Mouse (Mus musculus) hindbrain, postnatal 0 days (tissue): ENCODE measurements around the gene Ssr2. TPM values are rescaled to one million over a fixed set of nuclear protein-coding genes. Genes with fewer than 3 reads are reported as not detected.

ENCODE experiments used
- ATAC-seq: fragments of 200-750 bp; cut with Nextera tagmentation; 2 replicates; pipeline ENCODE4 v1.8.0; 2017; ENCODE audit warnings: mild to moderate bottlenecking, moderate TSS enrichment, moderate library complexity
- DNase-seq: peaks from one replicate; pipeline ENCODE4 v3.0.0-alpha.2; 2015; ENCODE audit warnings: low spot score
- H3K27ac ChIP-seq: fragments of 300-500 bp; sonication (generic); 2 replicates; pipeline ENCODE4 v1.5.1; 2014; ENCODE audit warnings: mild to moderate bottlenecking
- H3K27me3 ChIP-seq: fragments of 300-500 bp; sonication (generic); 2 replicates; pipeline ENCODE4 v1.6.1; 2014; ENCODE audit warnings: low read length, mixed read lengths; ENCODE audit not compliant: insufficient read depth
- H3K36me3 ChIP-seq: fragments of 300-500 bp; sonication (generic); 2 replicates; pipeline ENCODE4 v1.6.1; 2014; ENCODE audit warnings: low read length, mixed read lengths; ENCODE audit not compliant: insufficient read depth
- H3K4me1 ChIP-seq: fragments of 300-500 bp; sonication (generic); 2 replicates; pipeline ENCODE4 v1.6.1; 2014; ENCODE audit warnings: antibody characterized with exemption, low read length, mixed read lengths; ENCODE audit not compliant: insufficient read depth
- H3K4me2 ChIP-seq: fragments of 300-500 bp; sonication (generic); 2 replicates; pipeline ENCODE4 v1.6.1; 2014; ENCODE audit warnings: low read depth, mild to moderate bottlenecking, low read length, moderate library complexity, mixed read lengths
- H3K4me3 ChIP-seq: fragments of 300-500 bp; sonication (generic); 2 replicates; pipeline ENCODE4 v1.5.1; 2014; ENCODE audit warnings: low read length
- H3K9ac ChIP-seq: fragments of 300-500 bp; sonication (generic); replicated peaks from 2 replicates; pipeline ENCODE4 v1.6.1; 2014; ENCODE audit warnings: mild to moderate bottlenecking, low read length, moderate library complexity, mixed read lengths
- H3K9me3 ChIP-seq: fragments of 300-500 bp; sonication (generic); 2 replicates; pipeline ENCODE4 v1.6.1; 2016; ENCODE audit warnings: low read length, mixed read lengths
- CTCF ChIP-seq: IDR thresholded peaks from 2 replicates; pipeline ENCODE4 v1.5.1; 2016; ENCODE audit warnings: antibody characterized with exemption, control low read depth, low read depth
- WGBS: fragments of 180-500 bp; shearing (Covaris S2); extraction: QIAGEN DNeasy Blood & Tissue Kit; methylation state at CpG from one replicate; pipeline ENCODE4 v1.1.7; 2014; 5-methylcytosine and 5-hydroxymethylcytosine counted together
- polyA plus RNA-seq: library from polyadenylated mRNA; unstranded; fragments of >200 nt; fragmentation: Nextera tagmentation; extraction: Ambion mirVana; gene quantifications from 2 replicates; pipeline ENCODE4 v1.2.1, GENCODE M21; 2015
- total RNA-seq: library from RNA; depleted of rRNA; stranded (reverse); fragments of >200 nt; gene quantifications from 2 replicates; pipeline ENCODE4 v1.2.3, GENCODE M21; 2014

Ssr2 gene
- total and polyA plus RNA-seq, 2 experiments from 2014 or later = 210 to 307 TPM

DNA sequence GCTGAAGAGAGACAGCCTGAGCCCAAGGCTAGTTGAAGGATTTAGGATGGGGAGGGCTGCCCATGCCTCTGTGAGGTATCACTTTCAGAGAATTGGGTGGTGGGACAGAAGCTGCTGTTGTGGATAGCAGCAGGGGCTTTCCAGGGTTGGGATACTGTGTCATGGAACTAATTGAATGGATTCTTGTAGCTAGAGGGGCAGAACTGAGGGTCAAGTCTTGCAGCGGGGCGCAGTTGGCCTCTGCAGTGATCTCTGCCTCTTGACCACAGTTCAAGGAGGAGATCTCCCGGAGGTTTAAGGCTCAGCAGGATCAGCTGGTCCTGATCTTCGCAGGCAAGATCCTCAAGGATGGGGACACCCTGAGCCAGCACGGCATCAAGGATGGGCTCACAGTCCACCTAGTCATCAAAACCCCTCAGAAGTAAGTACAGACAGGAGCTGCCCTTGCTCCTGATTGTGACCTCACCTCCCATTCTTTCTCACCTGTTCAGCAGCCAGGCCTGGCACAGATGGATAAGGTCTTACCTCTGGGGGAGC lies 20.5 kb upstream of the Ssr2 start:
- Histone ChIP-seq H3K27me3 (no peaks in the 10 kb centered on the region), H3K4me1 (0 out of 2 replicates have a peak, but pooled peaks cover 5% of the 10 kb centered on the region), H3K9me3 (no peaks in the 10 kb centered on the region), H3K4me2 (peak overlapping the region; percentile 91; the same call in 1 of the 2 replicates), H3K4me3 (no peak overlapping the region), H3K9ac (peak overlapping the region; percentile 96; the same call in 1 of the 2 replicates), H3K27ac (peak overlapping the region; percentile 43; the same call in 1 of the 2 replicates), H3K36me3 (peaks cover 38% of the 10 kb centered on the region)
- ATAC-seq (no peak), DNase-seq (no peak)
- no peak for TF ChIP-seq CTCF
- 82% methylated on average over 5 of the region's 5 CpGs for WGBS

DNA sequence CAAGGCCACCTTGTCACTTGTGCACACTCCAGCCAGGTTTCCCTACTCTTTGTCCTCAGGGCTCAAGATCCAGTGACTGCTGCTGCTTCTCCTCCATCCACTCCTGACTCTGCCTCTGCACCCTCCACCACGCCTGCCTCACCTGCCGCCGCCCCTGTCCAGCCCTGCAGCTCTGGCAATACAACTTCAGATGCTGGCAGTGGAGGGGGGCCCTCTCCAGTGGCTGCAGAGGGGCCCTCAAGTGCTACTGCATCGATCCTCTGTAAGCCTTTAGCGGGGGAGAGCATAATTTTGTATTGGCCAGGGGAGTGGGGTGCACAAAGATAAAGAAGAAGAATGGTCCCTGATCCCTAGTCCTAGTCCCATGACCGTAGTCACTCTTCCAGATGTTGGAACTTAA lies 19.9 kb upstream of the Ssr2 start:
- ATAC-seq = no peak
- Histone ChIP-seq H3K27me3 (no peaks in the 10 kb centered on the region), H3K4me3 (no peak overlapping the region), H3K36me3 (peaks cover 44% of the 10 kb centered on the region), H3K4me2 (no peak overlapping the region), H3K4me1 (0 out of 2 replicates have a peak, but pooled peaks cover 5% of the 10 kb centered on the region), H3K9me3 (no peaks in the 10 kb centered on the region), H3K27ac (no peak overlapping the region), H3K9ac (no peak overlapping the region)
- TF ChIP-seq CTCF = no peak
- 97% methylated on average over 6 of the region's 6 CpGs for WGBS
- DNase-seq = no peak

DNA sequence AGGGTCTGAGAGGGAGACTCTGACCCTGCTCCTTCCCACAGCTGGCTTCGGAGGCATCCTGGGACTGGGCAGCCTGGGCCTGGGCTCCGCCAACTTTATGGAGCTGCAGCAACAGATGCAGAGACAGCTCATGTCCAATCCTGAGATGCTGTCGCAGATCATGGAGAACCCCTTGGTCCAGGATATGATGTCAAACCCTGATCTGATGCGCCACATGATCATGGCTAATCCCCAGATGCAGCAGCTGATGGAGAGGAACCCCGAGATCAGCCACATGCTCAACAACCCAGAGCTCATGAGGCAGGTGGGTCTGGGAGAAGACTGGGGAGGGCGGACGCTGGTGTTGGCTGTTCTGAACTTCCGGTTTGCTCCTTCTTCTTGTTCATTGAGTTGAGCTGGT lies 19.1 kb upstream of the Ssr2 start:
- H3K9ac ChIP-seq = no peak overlapping the region
- H3K4me2 ChIP-seq = no peak overlapping the region

DNA sequence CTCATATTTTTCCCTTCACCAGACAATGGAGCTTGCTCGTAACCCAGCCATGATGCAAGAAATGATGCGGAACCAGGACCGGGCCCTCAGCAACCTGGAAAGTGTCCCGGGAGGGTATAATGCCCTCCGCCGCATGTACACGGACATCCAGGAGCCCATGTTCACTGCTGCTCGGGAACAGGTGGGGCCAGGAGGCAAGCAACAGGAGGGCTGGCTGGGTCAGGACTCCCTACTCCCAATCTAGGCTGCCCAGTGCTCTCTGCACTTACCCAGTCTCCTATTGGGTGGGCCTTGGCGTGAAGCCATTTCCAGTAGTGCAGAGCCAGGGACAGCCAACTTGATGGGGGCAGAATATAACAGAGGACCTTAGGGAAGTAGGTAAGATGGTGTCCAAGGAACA lies 16.1 kb upstream of the Ssr2 start:
- H3K4me1 ChIP-seq = 0 out of 2 replicates have a peak, but pooled peaks cover 5% of the 10 kb centered on the region
- no peaks in the 10 kb centered on the region for H3K9me3 ChIP-seq
- no peak overlapping the region for H3K27ac ChIP-seq
- peaks cover 66% of the 10 kb centered on the region for H3K36me3 ChIP-seq
- WGBS = 92% methylated on average over 9 of the region's 9 CpGs
- TF ChIP-seq CTCF = no peak
- DNase-seq (no peak), ATAC-seq (no peak)
- no peak overlapping the region for H3K9ac ChIP-seq
- H3K4me2 ChIP-seq = no peak overlapping the region
- no peaks in the 10 kb centered on the region for H3K27me3 ChIP-seq
- H3K4me3 ChIP-seq = no peak overlapping the region

More for the DNA sequence above, 19.1 kb upstream of the Ssr2 start:
- H3K9me3 ChIP-seq = no peaks in the 10 kb centered on the region
- 97% methylated on average over 8 of the region's 8 CpGs for WGBS
- ATAC-seq = no peak
- H3K4me1 ChIP-seq = 0 out of 2 replicates have a peak, but pooled peaks cover 5% of the 10 kb centered on the region
- no peak overlapping the region for H3K4me3 ChIP-seq
- no peaks in the 10 kb centered on the region for H3K27me3 ChIP-seq
- no peak for TF ChIP-seq CTCF
- no peak overlapping the region for H3K27ac ChIP-seq
- peaks cover 49% of the 10 kb centered on the region for H3K36me3 ChIP-seq
- DNase-seq = no peak

DNA sequence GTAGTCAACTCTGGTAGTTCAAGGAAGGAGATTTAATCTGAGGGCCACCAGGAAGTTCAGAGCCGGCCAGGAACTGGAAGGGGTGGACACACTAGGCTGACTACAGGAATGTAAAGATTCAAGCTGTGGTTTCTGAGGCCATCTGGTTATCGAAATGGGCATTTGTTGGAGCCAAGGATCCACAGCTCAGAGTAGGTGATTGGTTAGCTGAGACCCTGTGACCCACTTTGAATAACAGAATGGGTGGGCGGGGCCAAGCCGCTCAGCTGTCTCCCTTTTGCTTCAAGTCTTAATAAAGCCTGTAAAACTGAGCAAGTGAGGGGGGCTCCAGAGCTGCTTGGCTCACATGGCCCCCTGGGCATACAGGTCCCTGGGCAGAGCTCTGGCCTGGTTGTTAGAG lies 13.7 kb upstream of the Ssr2 start:
- DNase-seq = peak; percentile 34
- Histone ChIP-seq H3K4me3 (no peak overlapping the region), H3K27ac (no peak overlapping the region), H3K27me3 (no peaks in the 10 kb centered on the region), H3K4me2 (no peak overlapping the region), H3K4me1 (no peaks in the 10 kb centered on the region), H3K9ac (no peak overlapping the region), H3K9me3 (no peaks in the 10 kb centered on the region), H3K36me3 (peaks cover 76% of the 10 kb centered on the region)
- 63% methylated on average over 4 of the region's 4 CpGs for WGBS
- TF ChIP-seq CTCF = no peak
- ATAC-seq = peak; percentile 50; the same call in 1 of the 2 replicates

DNA sequence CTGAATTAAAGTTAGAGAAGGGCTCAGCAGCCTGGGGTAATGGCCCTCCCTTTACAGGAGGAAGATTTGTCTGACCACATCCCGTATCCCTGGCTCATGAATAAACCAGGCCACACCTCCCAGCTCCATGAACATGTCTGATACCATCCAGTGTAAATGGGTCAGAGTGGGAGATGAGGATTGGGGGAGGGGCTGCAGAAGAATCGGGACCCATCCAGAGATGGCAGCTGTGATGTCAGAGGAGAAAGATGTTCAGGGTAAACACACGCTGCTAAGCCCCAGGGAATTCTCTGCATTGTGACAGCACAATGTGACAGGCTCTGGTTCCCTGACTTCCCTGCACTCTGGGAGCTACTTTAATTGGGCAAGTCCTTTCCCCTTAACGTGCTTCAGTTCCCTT lies 12.2 kb upstream of the Ssr2 start:
- TF ChIP-seq CTCF = no peak
- peak; percentile 21 for DNase-seq
- no peaks in the 10 kb centered on the region for H3K9me3 ChIP-seq
- WGBS = 46% methylated on average over 4 of the region's 4 CpGs
- peaks cover 75% of the 10 kb centered on the region for H3K36me3 ChIP-seq
- no peak overlapping the region for H3K4me2 ChIP-seq
- ATAC-seq = peak; percentile 60
- H3K9ac ChIP-seq = no peak overlapping the region
- H3K27me3 ChIP-seq = no peaks in the 10 kb centered on the region
- no peaks in the 10 kb centered on the region for H3K4me1 ChIP-seq
- no peak overlapping the region for H3K4me3 ChIP-seq
- H3K27ac ChIP-seq = no peak overlapping the region

DNA sequence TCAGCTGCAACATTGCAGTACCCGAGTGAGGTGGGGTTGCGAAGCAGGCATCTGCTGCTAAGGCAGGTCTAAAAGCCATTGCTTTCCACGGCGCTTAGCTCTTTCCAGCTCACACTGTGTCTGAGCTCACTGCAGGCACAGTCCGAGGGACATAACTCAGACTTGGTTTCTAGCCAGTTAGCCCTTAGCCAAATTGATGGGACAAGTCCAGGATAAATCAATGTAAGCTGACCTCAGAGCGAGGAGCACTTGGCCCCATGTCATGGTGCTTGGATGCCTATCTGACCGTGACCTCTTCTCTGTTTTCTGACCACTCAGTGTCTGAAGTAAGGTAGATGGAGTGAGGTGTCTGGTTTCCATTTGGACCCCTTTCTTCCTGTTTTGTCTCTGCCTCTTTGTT lies 11.7 kb upstream of the Ssr2 start:
- peaks cover 78% of the 10 kb centered on the region for H3K36me3 ChIP-seq

More for the DNA sequence above, 11.7 kb upstream of the Ssr2 start:
- no peak for TF ChIP-seq CTCF
- Histone ChIP-seq H3K9ac (no peak overlapping the region), H3K4me3 (no peak overlapping the region), H3K27ac (no peak overlapping the region), H3K9me3 (no peaks in the 10 kb centered on the region), H3K4me1 (no peaks in the 10 kb centered on the region), H3K27me3 (no peaks in the 10 kb centered on the region), H3K4me2 (no peak overlapping the region)
- no peak for DNase-seq
- ATAC-seq = no peak
- 85% methylated on average over 7 of the region's 7 CpGs for WGBS
